Mouse (Mus musculus) E14TG2a.4 (cell line): Measurements from ENCODE around the gene Kcna7.

Experiments
- CTCF ChIP-seq: conservative IDR thresholded peaks from 2 replicates; pipeline ENCODE4 v1.5.1; 2014; ENCODE audit warnings: low read length
- NANOG ChIP-seq: IDR thresholded peaks from 2 replicates; pipeline ENCODE4 v1.6.1; 2014; ENCODE audit warnings: borderline replicate concordance, low read length, mixed read lengths
- POU5F1 ChIP-seq: IDR thresholded peaks from 2 replicates; pipeline ENCODE4 v1.6.1; 2014; ENCODE audit warnings: low read length, borderline replicate concordance

GRCm38 (mm10) chr7:45419859-45420614 is 14.6 kb downstream of the Kcna7 start:
- TF ChIP-seq CTCF (no peak), NANOG (no peak), POU5F1 (no peak)
